Mouse (Mus musculus): ENCODE results near the gene Ptchd1.

Gene Ptchd1

GRCm38 (mm10) chrX:155622527-155622926, 1.1 kb downstream of the Ptchd1 start:
- H3K4me3 ChIP-seq (replicated peaks; ENCODE audit: low read length) = peak overlapping the region; percentile 77
- H3K4me1 ChIP-seq (replicated peaks; ENCODE audit: low read depth, low read length) = no peaks in the 10 kb centered on the region
- TF ChIP-seq CTCF (conservative IDR thresholded peaks at IDR 0.05; ENCODE audit: low read length) (no peak), NANOG (IDR thresholded peaks at IDR 0.05; ENCODE audit: borderline replicate concordance, low read length) (no peak), POU5F1 (IDR thresholded peaks at IDR 0.05; ENCODE audit: borderline replicate concordance, low read length) (no peak)
- H3K27me3 ChIP-seq (ENCODE audit: insufficient read depth, low read length) = peaks cover 41% of the 10 kb centered on the region
- no peaks in the 10 kb centered on the region for H3K9me3 ChIP-seq (ENCODE audit: low read length)
- H3K36me3 ChIP-seq (ENCODE audit: insufficient read depth, low read length) = no peaks in the 10 kb centered on the region

- no peaks in the 10 kb centered on the region for H3K4me1 ChIP-seq (replicated peaks; ENCODE audit: low read depth, low read length)
- TF ChIP-seq NANOG (IDR thresholded peaks at IDR 0.05; ENCODE audit: borderline replicate concordance, low read length) (no peak), POU5F1 (IDR thresholded peaks at IDR 0.05; ENCODE audit: borderline replicate concordance, low read length) (no peak), CTCF (conservative IDR thresholded peaks at IDR 0.05; ENCODE audit: low read length) (no peak)
- no peak overlapping the region for H3K4me3 ChIP-seq (replicated peaks; ENCODE audit: low read length)
- H3K9me3 ChIP-seq (ENCODE audit: low read length) = no peaks in the 10 kb centered on the region
- no peaks in the 10 kb centered on the region for H3K27me3 ChIP-seq (ENCODE audit: insufficient read depth, low read length)
- no peaks in the 10 kb centered on the region for H3K36me3 ChIP-seq (ENCODE audit: insufficient read depth, low read length)
Measured at GRCm38 (mm10) chrX:155601196-155601595, 22.4 kb downstream of the Ptchd1 start.

GRCm38 (mm10) chrX:155596390-155596789, 27.2 kb downstream of the Ptchd1 start:
- Histone ChIP-seq H3K36me3 (ENCODE audit: insufficient read depth, low read length) (no peaks in the 10 kb centered on the region), H3K4me3 (replicated peaks; ENCODE audit: low read length) (no peak overlapping the region), H3K4me1 (replicated peaks; ENCODE audit: low read depth, low read length) (no peaks in the 10 kb centered on the region), H3K9me3 (ENCODE audit: low read length) (no peaks in the 10 kb centered on the region), H3K27me3 (ENCODE audit: insufficient read depth, low read length) (no peaks in the 10 kb centered on the region)
- TF ChIP-seq POU5F1 (IDR thresholded peaks at IDR 0.05; ENCODE audit: borderline replicate concordance, low read length) (no peak), CTCF (conservative IDR thresholded peaks at IDR 0.05; ENCODE audit: low read length) (no peak), NANOG (IDR thresholded peaks at IDR 0.05; ENCODE audit: borderline replicate concordance, low read length) (no peak)

GRCm38 (mm10) chrX:155594685-155595084, 28.9 kb downstream of the Ptchd1 start:
- Histone ChIP-seq H3K9me3 (ENCODE audit: low read length) (no peaks in the 10 kb centered on the region), H3K27me3 (ENCODE audit: insufficient read depth, low read length) (no peaks in the 10 kb centered on the region), H3K36me3 (ENCODE audit: insufficient read depth, low read length) (no peaks in the 10 kb centered on the region), H3K4me1 (replicated peaks; ENCODE audit: low read depth, low read length) (no peaks in the 10 kb centered on the region), H3K4me3 (replicated peaks; ENCODE audit: low read length) (no peak overlapping the region)
- TF ChIP-seq CTCF (conservative IDR thresholded peaks at IDR 0.05; ENCODE audit: low read length) (no peak), POU5F1 (IDR thresholded peaks at IDR 0.05; ENCODE audit: borderline replicate concordance, low read length) (no peak), NANOG (IDR thresholded peaks at IDR 0.05; ENCODE audit: borderline replicate concordance, low read length) (peak; percentile 77; the same call in 1 of the 2 replicates)

- no peak for TF ChIP-seq POU5F1 (IDR thresholded peaks at IDR 0.05; ENCODE audit: borderline replicate concordance, low read length)
- no peak for TF ChIP-seq CTCF (conservative IDR thresholded peaks at IDR 0.05; ENCODE audit: low read length)
- TF ChIP-seq NANOG (IDR thresholded peaks at IDR 0.05; ENCODE audit: borderline replicate concordance, low read length) = no peak
- no peaks in the 10 kb centered on the region for H3K4me1 ChIP-seq (replicated peaks; ENCODE audit: low read depth, low read length)
- H3K4me3 ChIP-seq (replicated peaks; ENCODE audit: low read length) = no peak overlapping the region
- H3K36me3 ChIP-seq (ENCODE audit: insufficient read depth, low read length) = no peaks in the 10 kb centered on the region
- no peaks in the 10 kb centered on the region for H3K9me3 ChIP-seq (ENCODE audit: low read length)
- H3K27me3 ChIP-seq (ENCODE audit: insufficient read depth, low read length) = no peaks in the 10 kb centered on the region
Measured at GRCm38 (mm10) chrX:155592467-155592866, 31.1 kb downstream of the Ptchd1 start.

GRCm38 (mm10) chrX:155591490-155591889, 32.1 kb downstream of the Ptchd1 start:
- Histone ChIP-seq H3K9me3 (ENCODE audit: low read length) (no peaks in the 10 kb centered on the region), H3K4me3 (replicated peaks; ENCODE audit: low read length) (no peak overlapping the region), H3K27me3 (ENCODE audit: insufficient read depth, low read length) (no peaks in the 10 kb centered on the region), H3K36me3 (ENCODE audit: insufficient read depth, low read length) (no peaks in the 10 kb centered on the region), H3K4me1 (replicated peaks; ENCODE audit: low read depth, low read length) (no peaks in the 10 kb centered on the region)
- TF ChIP-seq CTCF (conservative IDR thresholded peaks at IDR 0.05; ENCODE audit: low read length) (no peak), NANOG (IDR thresholded peaks at IDR 0.05; ENCODE audit: borderline replicate concordance, low read length) (no peak), POU5F1 (IDR thresholded peaks at IDR 0.05; ENCODE audit: borderline replicate concordance, low read length) (no peak)

GRCm38 (mm10) chrX:155584586-155584985, 39.0 kb downstream of the Ptchd1 start:
- Histone ChIP-seq H3K4me1 (replicated peaks; ENCODE audit: low read depth, low read length) (no peaks in the 10 kb centered on the region), H3K9me3 (ENCODE audit: low read length) (no peaks in the 10 kb centered on the region), H3K36me3 (ENCODE audit: insufficient read depth, low read length) (no peaks in the 10 kb centered on the region), H3K4me3 (replicated peaks; ENCODE audit: low read length) (no peak overlapping the region), H3K27me3 (ENCODE audit: insufficient read depth, low read length) (no peaks in the 10 kb centered on the region)
- no peak for TF ChIP-seq NANOG (IDR thresholded peaks at IDR 0.05; ENCODE audit: borderline replicate concordance, low read length)
- no peak for TF ChIP-seq CTCF (conservative IDR thresholded peaks at IDR 0.05; ENCODE audit: low read length)
- no peak for TF ChIP-seq POU5F1 (IDR thresholded peaks at IDR 0.05; ENCODE audit: borderline replicate concordance, low read length)

GRCm38 (mm10) chrX:155579791-155580190, 43.8 kb downstream of the Ptchd1 start:
- no peaks in the 10 kb centered on the region for H3K9me3 ChIP-seq (ENCODE audit: low read length)
- TF ChIP-seq NANOG (IDR thresholded peaks at IDR 0.05; ENCODE audit: borderline replicate concordance, low read length) (no peak), POU5F1 (IDR thresholded peaks at IDR 0.05; ENCODE audit: borderline replicate concordance, low read length) (no peak)
- H3K36me3 ChIP-seq (ENCODE audit: insufficient read depth, low read length) = no peaks in the 10 kb centered on the region
- H3K4me3 ChIP-seq (replicated peaks; ENCODE audit: low read length) = no peak overlapping the region
- no peaks in the 10 kb centered on the region for H3K27me3 ChIP-seq (ENCODE audit: insufficient read depth, low read length)
- no peaks in the 10 kb centered on the region for H3K4me1 ChIP-seq (replicated peaks; ENCODE audit: low read depth, low read length)

- TF ChIP-seq POU5F1 (IDR thresholded peaks at IDR 0.05; ENCODE audit: borderline replicate concordance, low read length) (no peak), CTCF (conservative IDR thresholded peaks at IDR 0.05; ENCODE audit: low read length) (no peak), NANOG (IDR thresholded peaks at IDR 0.05; ENCODE audit: borderline replicate concordance, low read length) (no peak)
Measured at GRCm38 (mm10) chrX:155572396-155572795, 51.2 kb downstream of the Ptchd1 start.

More at GRCm38 (mm10) chrX:155572396-155572795, 51.2 kb downstream of the Ptchd1 start:
- no peaks in the 10 kb centered on the region for H3K27me3 ChIP-seq (ENCODE audit: insufficient read depth, low read length)
- H3K36me3 ChIP-seq (ENCODE audit: insufficient read depth, low read length) = no peaks in the 10 kb centered on the region
- no peaks in the 10 kb centered on the region for H3K4me1 ChIP-seq (replicated peaks; ENCODE audit: low read depth, low read length)
- H3K4me3 ChIP-seq (replicated peaks; ENCODE audit: low read length) = no peak overlapping the region
- H3K9me3 ChIP-seq (ENCODE audit: low read length) = no peaks in the 10 kb centered on the region

All from E14TG2a.4 (cell line).